Mouse (Mus musculus): ENCODE results near the gene Cyp4v3. TPM values are rescaled to one million over a fixed set of nuclear protein-coding genes. Genes with fewer than 3 reads are reported as not detected.

Cyp4v3 gene
- 0.98 and 1.2 TPM in 2 replicates for polyA plus RNA-seq (2016; fragmentation: Nextera tagmentation; extraction: Ambion mirVana)

- Histone ChIP-seq H3K27me3 (replicated peaks) (no peaks in the 10 kb centered on the region), H3K4me2 (replicated peaks) (peak within 1 kb of the TSS; percentile 88), H3K27ac (no peak within 1 kb of the TSS), H3K9ac (peak within 1 kb of the TSS; percentile 53), H3K4me1 (0 out of 2 replicates have a peak, but pooled peaks cover 4% of the 10 kb centered on the region), H3K36me3 (no peaks in the 10 kb centered on the region), H3K4me3 (peak within 1 kb of the TSS; percentile 52), H3K9me3 (no peaks in the 10 kb centered on the region)
- WGBS, result under 1% methylated on average over 44 of the region's 44 CpGs
- ATAC-seq (ENCODE audit: low FRiP score, low read depth), result peak; percentile 82
These were observed at the start of gene Cyp4v3 for GRCm38 (mm10) chr8:45332685-45333409. Gene Cyp4v3, minus strand, starts transcription at chr8:45333216.

GRCm38 (mm10) chr8:45381963-45382347 lies 48.9 kb upstream of the Cyp4v3 start, which contains the start of gene Fam149a:
Gene Fam149a, minus strand, starts transcription at chr8:45382291.
- WGBS, result 3% methylated on average over 6 of the region's 6 CpGs
- Histone ChIP-seq H3K27ac (no peak within 1 kb of the TSS), H3K9ac (peak within 1 kb of the TSS; percentile 38), H3K4me2 (replicated peaks) (peak within 1 kb of the TSS; percentile 84), H3K36me3 (no peaks in the 10 kb centered on the region), H3K27me3 (replicated peaks) (peaks cover 6% of the 10 kb centered on the region), H3K4me3 (peak within 1 kb of the TSS; percentile 36), H3K9me3 (no peaks in the 10 kb centered on the region), H3K4me1 (peaks cover 13% of the 10 kb centered on the region)
- peak; percentile 68 for ATAC-seq (ENCODE audit: low FRiP score, low read depth)

GRCm38 (mm10) chr8:45381075-45381962 lies 48.3 kb upstream of the Cyp4v3 start:
- peaks cover 13% of the 10 kb centered on the region for H3K4me1 ChIP-seq
- H3K27me3 ChIP-seq (replicated peaks), result peaks cover 6% of the 10 kb centered on the region
- peak overlapping the region; percentile 84 for H3K4me2 ChIP-seq (replicated peaks)
- peak overlapping the region; percentile 36 for H3K4me3 ChIP-seq
- peak overlapping the region; percentile 38 for H3K9ac ChIP-seq
- 2% methylated on average over 38 of the region's 38 CpGs for WGBS
- H3K27ac ChIP-seq, result no peak overlapping the region
- peak; percentile 63 for ATAC-seq (ENCODE audit: low FRiP score, low read depth)
- H3K36me3 ChIP-seq, result no peaks in the 10 kb centered on the region
- H3K9me3 ChIP-seq, result no peaks in the 10 kb centered on the region

- Histone ChIP-seq H3K9ac (no peak overlapping the region), H3K27ac (no peak overlapping the region), H3K4me1 (peaks cover 13% of the 10 kb centered on the region), H3K9me3 (no peaks in the 10 kb centered on the region), H3K36me3 (no peaks in the 10 kb centered on the region), H3K4me2 (replicated peaks) (peak overlapping the region; percentile 84), H3K4me3 (no peak overlapping the region), H3K27me3 (replicated peaks) (peaks cover 6% of the 10 kb centered on the region)
- 15% methylated on average over 4 of the region's 4 CpGs for WGBS
- ATAC-seq (ENCODE audit: low FRiP score, low read depth), result no peak
These were observed 47.6 kb upstream of the Cyp4v3 start for GRCm38 (mm10) chr8:45380598-45380997.

DNA sequence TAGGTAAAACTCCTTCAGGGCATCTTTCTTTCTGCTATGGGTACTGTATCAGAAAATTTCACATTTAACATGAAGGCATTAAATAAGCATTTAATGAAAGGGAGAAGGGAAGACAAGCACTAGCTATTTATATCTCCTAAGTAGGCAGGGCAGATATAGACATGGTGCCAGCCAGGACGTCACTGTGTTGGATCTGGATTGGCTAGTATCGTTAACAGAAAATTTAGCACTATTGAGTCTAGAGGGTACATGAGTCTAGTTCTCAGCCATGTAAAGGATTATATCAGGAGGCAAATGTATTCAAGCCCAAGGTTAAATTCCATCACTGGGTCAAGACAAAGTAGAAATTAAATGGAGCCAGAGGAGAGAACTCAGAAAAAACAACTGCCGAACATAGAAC lies 41.1 kb upstream of the Cyp4v3 start:
- WGBS, result 87% methylated on average over 3 of the region's 3 CpGs
- Histone ChIP-seq H3K27me3 (replicated peaks) (no peaks in the 10 kb centered on the region), H3K36me3 (no peaks in the 10 kb centered on the region), H3K4me1 (no peaks in the 10 kb centered on the region), H3K27ac (no peak overlapping the region), H3K9me3 (no peaks in the 10 kb centered on the region), H3K4me3 (no peak overlapping the region), H3K4me2 (replicated peaks) (no peak overlapping the region), H3K9ac (no peak overlapping the region)
- ATAC-seq (ENCODE audit: low FRiP score, low read depth), result no peak

DNA sequence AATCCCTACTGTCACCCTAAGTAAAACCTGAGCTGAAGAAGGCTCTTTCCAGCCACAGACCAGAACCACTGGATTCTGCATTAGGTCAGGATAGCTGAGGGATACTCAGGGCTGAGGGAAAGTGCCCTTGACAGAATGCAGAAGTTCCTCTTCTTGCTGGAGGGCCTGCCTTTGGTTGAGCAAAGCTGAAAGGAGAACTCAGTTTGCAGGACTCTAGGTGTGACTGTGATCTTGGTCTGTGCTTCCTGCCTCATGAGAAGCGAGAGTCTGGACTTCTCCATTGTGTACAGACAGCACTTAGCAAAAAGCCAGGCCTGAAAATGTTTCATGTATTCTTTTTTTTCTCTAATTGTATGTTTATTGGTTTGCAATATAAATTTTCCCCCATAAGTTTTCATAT lies 34.1 kb upstream of the Cyp4v3 start:
- Histone ChIP-seq H3K4me2 (replicated peaks) (no peak overlapping the region), H3K9ac (no peak overlapping the region), H3K27me3 (replicated peaks) (no peaks in the 10 kb centered on the region), H3K4me1 (no peaks in the 10 kb centered on the region), H3K4me3 (no peak overlapping the region), H3K36me3 (no peaks in the 10 kb centered on the region), H3K27ac (no peak overlapping the region), H3K9me3 (no peaks in the 10 kb centered on the region)
- 89% methylated on average over 1 of the region's 1 CpGs for WGBS
- no peak for ATAC-seq (ENCODE audit: low FRiP score, low read depth)

GRCm38 (mm10) chr8:45363220-45363619 lies 30.2 kb upstream of the Cyp4v3 start:
- ATAC-seq (ENCODE audit: low FRiP score, low read depth), result no peak
- no peaks in the 10 kb centered on the region for H3K9me3 ChIP-seq
- no peaks in the 10 kb centered on the region for H3K27me3 ChIP-seq (replicated peaks)
- H3K9ac ChIP-seq, result no peak overlapping the region
- H3K4me3 ChIP-seq, result no peak overlapping the region
- H3K4me1 ChIP-seq, result no peaks in the 10 kb centered on the region
- no peak overlapping the region for H3K27ac ChIP-seq
- H3K36me3 ChIP-seq, result no peaks in the 10 kb centered on the region
- no peak overlapping the region for H3K4me2 ChIP-seq (replicated peaks)
- 90% methylated on average over 1 of the region's 1 CpGs for WGBS

GRCm38 (mm10) chr8:45362323-45362722 lies 29.3 kb upstream of the Cyp4v3 start:
- 67% methylated on average over 6 of the region's 6 CpGs for WGBS
- Histone ChIP-seq H3K36me3 (no peaks in the 10 kb centered on the region), H3K27me3 (replicated peaks) (no peaks in the 10 kb centered on the region), H3K9ac (no peak overlapping the region), H3K4me1 (0 out of 2 replicates have a peak, but pooled peaks cover 4% of the 10 kb centered on the region), H3K4me3 (no peak overlapping the region), H3K27ac (no peak overlapping the region), H3K9me3 (no peaks in the 10 kb centered on the region), H3K4me2 (replicated peaks) (no peak overlapping the region)
- no peak for ATAC-seq (ENCODE audit: low FRiP score, low read depth)

GRCm38 (mm10) chr8:45359091-45359605 lies 26.1 kb upstream of the Cyp4v3 start:
- no peak overlapping the region for H3K27ac ChIP-seq
- peak overlapping the region; percentile 94 for H3K4me2 ChIP-seq (replicated peaks)
- no peak; the same call in 1 of the 2 replicates for ATAC-seq (ENCODE audit: low FRiP score, low read depth)

DNA sequence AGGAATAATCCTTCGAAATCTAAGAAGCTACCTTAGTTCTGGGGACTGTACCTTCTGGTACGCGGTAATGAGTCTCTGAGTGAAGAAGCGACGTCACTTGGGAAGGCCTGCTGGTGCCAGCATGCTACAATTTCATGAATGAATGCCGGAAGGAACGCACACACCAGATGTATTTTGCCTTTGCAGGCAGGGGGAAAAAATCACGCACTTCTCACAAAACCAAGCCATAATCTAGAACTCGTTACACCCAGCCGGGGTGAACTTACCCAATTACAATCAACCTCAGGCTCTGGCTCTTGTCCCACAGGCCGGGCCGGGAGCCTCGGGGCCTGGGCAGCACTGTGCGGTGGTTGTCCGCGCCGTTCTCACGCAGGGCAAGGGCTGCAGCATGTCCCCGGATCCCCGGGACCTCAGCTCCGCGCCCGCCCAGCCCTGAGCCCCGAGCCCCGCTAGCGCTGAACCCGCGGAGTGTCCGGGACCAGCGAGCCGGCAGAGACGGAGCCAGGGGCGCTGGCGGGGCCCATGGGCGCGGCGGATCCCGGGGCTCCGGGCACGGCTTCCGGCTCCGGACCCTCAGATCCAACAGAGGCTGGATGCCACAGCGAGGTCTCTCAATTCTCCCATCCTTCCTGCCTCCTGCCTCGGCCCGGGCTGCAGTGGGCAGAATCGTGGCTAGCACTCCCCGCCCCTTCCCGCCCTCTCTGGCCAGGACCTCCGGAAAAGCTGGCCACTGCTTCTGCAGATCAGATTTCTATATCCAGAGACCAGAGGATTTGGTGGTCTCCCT lies 25.3 kb upstream of the Cyp4v3 start:
- Histone ChIP-seq H3K27me3 (replicated peaks) (no peaks in the 10 kb centered on the region), H3K27ac (no peak overlapping the region), H3K4me3 (peak overlapping the region; percentile 59), H3K36me3 (no peaks in the 10 kb centered on the region), H3K4me1 (0 out of 2 replicates have a peak, but pooled peaks cover 4% of the 10 kb centered on the region), H3K4me2 (replicated peaks) (peak overlapping the region; percentile 94), H3K9ac (peak overlapping the region; percentile 86), H3K9me3 (no peaks in the 10 kb centered on the region)
- 4% methylated on average over 49 of the region's 49 CpGs for WGBS
- peak; percentile 77 for ATAC-seq (ENCODE audit: low FRiP score, low read depth)

More at GRCm38 (mm10) chr8:45359091-45359605, 26.1 kb upstream of the Cyp4v3 start:
- H3K36me3 ChIP-seq, result no peaks in the 10 kb centered on the region
- no peak overlapping the region for H3K4me3 ChIP-seq
- H3K9me3 ChIP-seq, result no peaks in the 10 kb centered on the region
- no peaks in the 10 kb centered on the region for H3K27me3 ChIP-seq (replicated peaks)
- H3K9ac ChIP-seq, result no peak overlapping the region
- 0 out of 2 replicates have a peak, but pooled peaks cover 4% of the 10 kb centered on the region for H3K4me1 ChIP-seq
- WGBS, result 89% methylated on average over 6 of the region's 6 CpGs

GRCm38 (mm10) chr8:45355809-45356208 lies 22.8 kb upstream of the Cyp4v3 start:
- H3K9ac ChIP-seq, result no peak overlapping the region
- H3K36me3 ChIP-seq, result no peaks in the 10 kb centered on the region
- no peak overlapping the region for H3K27ac ChIP-seq
- H3K4me1 ChIP-seq, result 0 out of 2 replicates have a peak, but pooled peaks cover 4% of the 10 kb centered on the region
- ATAC-seq (ENCODE audit: low FRiP score, low read depth), result no peak
- WGBS, result 81% methylated on average over 6 of the region's 6 CpGs
- no peaks in the 10 kb centered on the region for H3K27me3 ChIP-seq (replicated peaks)
- no peak overlapping the region for H3K4me2 ChIP-seq (replicated peaks)
- H3K4me3 ChIP-seq, result no peak overlapping the region
- H3K9me3 ChIP-seq, result no peaks in the 10 kb centered on the region

All from neural tube, embryonic 12.5 days (tissue).